Mouse (Mus musculus) thymus, adult 18-20 months (tissue): ENCODE data around the gene Scgb1b15.
"Not testable (repeated sequence)": the region's sequence is repeated elsewhere in the genome, so short reads cannot be mapped to it uniquely, and the experiment has no call there.

Experiments used
- DNase-seq, 2 experiments: peaks; one replicate each; pipeline ENCODE4 v3.0.0; 2022; ENCODE audit warnings: mixed read lengths in 2 of 2

The Scgb1b15 gene

DNA sequence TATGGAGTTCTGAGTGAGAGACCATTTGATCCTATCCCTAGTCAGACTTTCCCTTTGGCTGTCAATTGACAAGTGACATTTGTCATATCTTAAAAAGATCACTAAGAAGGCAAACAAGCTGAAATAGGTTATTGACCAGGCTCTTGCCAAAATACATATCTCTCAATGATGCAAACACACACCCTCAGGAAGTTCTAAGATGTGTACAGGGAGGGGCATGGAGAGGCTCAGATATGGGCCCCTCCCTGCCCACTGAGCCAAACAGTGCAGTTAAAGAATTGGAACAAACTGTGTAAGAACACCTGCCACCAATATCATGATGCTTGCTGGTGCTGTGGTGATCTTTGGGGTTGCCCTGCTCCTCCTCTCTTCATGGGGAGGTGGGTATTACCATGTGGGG lies at the start of gene Scgb1b15:
Scgb1b15 (plus strand) TSS at position 301 of the 400 bp plus-strand sequence.
- not testable (repeated sequence) for DNase-seq

DNA sequence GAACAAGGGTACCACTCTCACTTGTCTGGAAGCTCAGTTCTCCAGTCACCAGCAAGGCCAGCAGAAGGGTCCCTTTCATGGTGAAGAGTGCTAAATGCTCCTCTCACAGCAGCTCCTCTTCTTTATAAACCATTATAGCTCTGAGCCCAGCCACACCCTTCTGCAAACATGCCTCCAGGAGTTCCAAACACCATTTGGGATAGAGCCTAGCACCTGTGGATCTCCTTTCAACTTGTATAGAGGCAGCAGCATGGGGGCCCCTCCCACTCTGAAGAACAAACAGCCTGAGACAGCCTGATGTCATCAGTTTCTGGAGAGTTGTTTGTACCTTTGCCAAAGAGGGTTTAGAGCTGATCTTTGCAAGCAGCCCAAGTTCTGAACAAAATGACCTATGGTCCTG lies 6.8 kb upstream of the Scgb1b15 start, which contains the start of gene Scgb2b15:
Scgb2b15 (minus strand) TSS at position 101 of the 400 bp plus-strand sequence.
- DNase-seq = not testable (repeated sequence)
